ENCODE assay signal across 12 mouse cellular contexts in the genomic region with DNA sequence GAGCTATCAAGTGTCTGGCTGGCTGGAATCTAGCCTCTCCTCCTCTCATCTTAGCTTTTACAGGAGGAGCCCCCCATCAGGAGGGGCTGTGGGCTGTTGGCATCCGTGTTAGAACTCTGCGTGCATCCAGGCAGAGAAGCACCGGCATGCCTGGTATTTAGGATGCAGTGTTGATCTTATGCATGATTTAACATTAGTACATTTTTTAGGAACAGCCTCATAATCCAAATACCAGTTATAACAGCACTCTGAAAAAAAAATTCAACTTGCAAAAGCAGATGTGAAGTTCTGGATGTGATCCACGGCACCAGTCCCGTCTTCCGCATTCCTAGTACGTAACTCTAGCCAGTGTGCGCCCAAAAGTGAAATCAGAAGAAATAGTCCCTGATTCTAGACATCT. TPM values are rescaled to one million over a fixed set of nuclear protein-coding genes. Genes with fewer than 3 reads are reported as not detected.
DNase-seq lines count a peak whose midpoint lies in the region; ATAC-seq and TF ChIP-seq lines count a peak whose summit lies in the region.
"Had no signal": no experiment of that assay in that cellular context is flagged by ENCODE, and none has a peak within 500 bp of the region (broad histone marks: within the 10 kb centered on the region; RNA-seq: fewer than 3 reads in every experiment).

No protein-coding gene starts in this region.

- H3K9ac ChIP-seq in liver, adult 2 months (ENCODE audit: low read depth, low read length): no peak overlapping the region
- H3K9ac ChIP-seq in liver, embryonic 12.5 days: no peak overlapping the region
- H3K9ac ChIP-seq in hindbrain, embryonic 12.5 days: no peak overlapping the region

- H3K4me2 ChIP-seq in liver, embryonic 12.5 days: no peak overlapping the region
- no peak overlapping the region for H3K4me2 ChIP-seq in hindbrain, embryonic 12.5 days (replicated peaks)

- ATAC-seq in liver, embryonic 12.5 days: no peak
- no peak for ATAC-seq in hindbrain, embryonic 12.5 days (ENCODE audit: low FRiP score)

- no peak for TF ChIP-seq CTCF in liver, adult 2 months (IDR thresholded peaks at IDR 0.05; ENCODE audit: low read depth, low read length)

- 92% methylated on average over 8 of the region's 8 CpGs for WGBS in liver, adult 2 months
- WGBS in liver, embryonic 12.5 days (ENCODE audit: insufficient replicate concordance): 78% methylated on average over 8 of the region's 8 CpGs
- WGBS in hindbrain, embryonic 12.5 days: 78% methylated on average over 8 of the region's 8 CpGs

- no peak for TF ChIP-seq POLR2A in liver, adult 2 months (IDR thresholded peaks at IDR 0.05; ENCODE audit: extremely low read depth, insufficient read depth, low read length)

- no peaks in the 10 kb centered on the region for H3K27me3 ChIP-seq in liver, adult 2 months (ENCODE audit: control insufficient read depth, insufficient read depth, low read length)
- H3K27me3 ChIP-seq in liver, embryonic 12.5 days (replicated peaks): no peaks in the 10 kb centered on the region
- no peaks in the 10 kb centered on the region for H3K27me3 ChIP-seq in hindbrain, embryonic 12.5 days

- H3K4me1 ChIP-seq in liver, adult 2 months (ENCODE audit: control insufficient read depth, insufficient read depth, low read length): peaks cover 8% of the 10 kb centered on the region
- H3K4me1 ChIP-seq in liver, embryonic 12.5 days: no peaks in the 10 kb centered on the region
- H3K4me1 ChIP-seq in hindbrain, embryonic 12.5 days: no peaks in the 10 kb centered on the region

- H3K36me3 ChIP-seq in liver, adult 2 months (ENCODE audit: control insufficient read depth, insufficient read depth, low read length): no peaks in the 10 kb centered on the region
- no peaks in the 10 kb centered on the region for H3K36me3 ChIP-seq in liver, embryonic 12.5 days
- no peaks in the 10 kb centered on the region for H3K36me3 ChIP-seq in hindbrain, embryonic 12.5 days

- H3K79me2 ChIP-seq in liver, adult 2 months (ENCODE audit: control insufficient read depth, insufficient read depth, low read length): no peaks in the 10 kb centered on the region

- H3K27ac ChIP-seq in liver, adult 2 months (replicated peaks; ENCODE audit: insufficient read depth, low read depth, low read length): peak overlapping the region; percentile 53; the same call in 1 of the 2 replicates
- H3K27ac ChIP-seq in liver, embryonic 12.5 days: no peak overlapping the region
- no peak overlapping the region for H3K27ac ChIP-seq in hindbrain, embryonic 12.5 days

- H3K9me3 ChIP-seq in liver, embryonic 12.5 days (replicated peaks): no peaks in the 10 kb centered on the region
- no peaks in the 10 kb centered on the region for H3K9me3 ChIP-seq in hindbrain, embryonic 12.5 days (replicated peaks)

- DNase-seq in liver, adult 2 months (ENCODE audit: extremely low read depth, low read depth, low spot score): no peak
- DNase-seq in heart, adult 9 months (ENCODE audit: low spot score in 2 of 2): peak; percentile 55 to 68
- DNase-seq in kidney, postnatal 4 days: peak; percentile 43 to 51
- DNase-seq in frontal cortex, adult 2 months (ENCODE audit: extremely low spot score in 1 of 2, low spot score in 1 of 2): no peak
- no peak for DNase-seq in spleen, adult 18-20 months
- DNase-seq in adrenal gland, postnatal 4 days (ENCODE audit: low spot score in 2 of 2): no peak
- DNase-seq: cerebellum, postnatal 10 days; layer of hippocampus, postnatal 36 days had no signal

- H3K4me3 ChIP-seq in liver, adult 2 months (ENCODE audit: insufficient read depth, low read depth, low read length): no peak overlapping the region
- H3K4me3 ChIP-seq in liver, embryonic 12.5 days: no peak overlapping the region
- no peak overlapping the region for H3K4me3 ChIP-seq in hindbrain, embryonic 12.5 days

RNA-seq across cellular contexts. Expression of gene Ankrd55, which starts 52.0 kb away (rescaled TPM):
- total RNA-seq in liver, adult 2 months (2014; rRNA removed): 0.09 and 0.40 TPM in 2 replicates
- polyA plus RNA-seq in liver, adult 2 months (2012; rRNA removed): 0.10 and 0.17 TPM in 2 replicates
- polyA plus RNA-seq in liver, embryonic 12.5 days (2016; fragmentation: Nextera tagmentation; extraction: Ambion mirVana): 0.08 and 0.26 TPM in 2 replicates
- polyA plus RNA-seq in frontal cortex, adult 2 months (2012; rRNA removed): 3.8 and 4.5 TPM in 2 replicates
- polyA plus RNA-seq in hindbrain, embryonic 12.5 days (2016; fragmentation: Nextera tagmentation; extraction: Ambion mirVana): 2.4 and 2.5 TPM in 2 replicates
- total RNA-seq in adrenal gland, postnatal 4 days (2021): 1 to 10 TPM; 3.6 to 4.3 TPM
- total RNA-seq: hematopoietic stem cell, adult 5-6 weeks; megakaryocyte progenitor cell, adult 5-6 weeks had no signal

Comparison
In these comparisons a context has a peak if more than half of its experiments do, and no peak if none do; other contexts are left out.
1. DNase-seq: peak in heart, adult 9 months (2 of 2) and kidney, postnatal 4 days (2 of 2); none in liver, adult 2 months (single experiment), frontal cortex, adult 2 months (0 of 2), spleen, adult 18-20 months (0 of 2) and adrenal gland, postnatal 4 days (0 of 2).